Mouse (Mus musculus): Measurements from ENCODE around the gene Akt1s1. TPM values are rescaled to one million over a fixed set of nuclear protein-coding genes. Genes with fewer than 3 reads are reported as not detected.

The Akt1s1 gene
- total RNA-seq, 2 experiments from 2014 or later, result 8.0 to 24.9 TPM

DNA sequence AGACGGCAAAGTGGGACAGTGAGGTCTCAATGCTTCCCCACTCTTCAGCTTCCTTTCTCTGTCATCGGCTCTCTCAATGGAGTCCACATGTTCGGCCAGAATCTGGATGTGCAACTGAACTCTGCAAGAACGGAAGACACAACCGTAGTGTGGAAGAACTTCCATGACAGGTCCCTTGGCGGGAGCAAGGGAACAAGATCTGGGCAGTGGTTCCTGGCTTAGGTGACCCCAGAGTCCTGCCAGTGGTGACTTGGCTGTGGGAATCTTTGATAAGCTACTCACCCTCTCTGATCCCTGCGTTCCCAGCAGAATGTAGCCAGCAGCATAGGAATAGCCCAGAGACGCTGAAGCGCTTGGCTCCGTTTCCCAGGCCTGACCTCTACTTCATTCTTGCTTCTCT is 47.7 kb downstream of the Akt1s1 start:
- ATAC-seq (replicated peaks; ENCODE audit: poor library complexity), result no peak

DNA sequence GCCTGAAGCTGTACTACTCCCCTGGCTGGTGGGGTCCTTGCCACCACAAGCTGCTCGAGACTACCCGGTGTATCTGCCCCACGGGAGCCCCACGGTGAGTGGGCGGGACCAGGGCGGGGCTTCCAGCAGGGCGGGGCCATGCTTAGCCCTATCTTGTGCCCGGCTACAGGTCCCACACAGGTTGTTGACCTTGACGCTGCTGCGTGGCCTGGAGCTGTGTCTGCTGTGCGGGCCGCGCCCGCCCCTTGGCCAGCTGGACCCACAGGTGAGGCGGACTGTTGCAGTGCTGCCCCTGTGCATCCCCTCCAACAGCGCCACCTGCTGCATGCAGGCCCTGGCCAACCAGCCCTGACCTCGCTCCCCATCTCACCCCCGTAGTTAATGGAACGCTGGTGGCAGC is 49.8 kb downstream of the Akt1s1 start:
- no peak for ATAC-seq (replicated peaks; ENCODE audit: poor library complexity)

GRCm38 (mm10) chr7:44900632-44901031 is 51.8 kb downstream of the Akt1s1 start:
- no peak for ATAC-seq (replicated peaks; ENCODE audit: poor library complexity)

- peak; percentile 69 for ATAC-seq (replicated peaks; ENCODE audit: poor library complexity)
These were observed 52.5 kb downstream of the Akt1s1 start for GRCm38 (mm10) chr7:44901230-44901722.

Other genes starting within 250 kb of the Akt1s1 start
- gene Myh14, start 178.1 kb upstream of the Akt1s1 start, total RNA-seq (2015), result not detected in 2 replicates
- not detected in 2 replicates for gene Myh14, start 178.1 kb upstream of the Akt1s1 start, total RNA-seq (2017)
- not detected in 2 replicates for gene Izumo2, start 140.2 kb upstream of the Akt1s1 start, total RNA-seq (2015)
- gene Izumo2, start 140.2 kb upstream of the Akt1s1 start, total RNA-seq (2017), result not detected in 2 replicates
- 37.1 and 37.4 TPM in 2 replicates for gene Vrk3, start 100.6 kb upstream of the Akt1s1 start, total RNA-seq (2015)
- gene Vrk3, start 100.6 kb upstream of the Akt1s1 start, total RNA-seq (2017), result 36.0 and 51.4 TPM in 2 replicates
- 1.2 and 1.5 TPM in 2 replicates for gene Zfp473, start 97.9 kb upstream of the Akt1s1 start, total RNA-seq (2015)
- 1.0 and 2.6 TPM in 2 replicates for gene Zfp473, start 97.9 kb upstream of the Akt1s1 start, total RNA-seq (2017)
- gene Nup62, start 32.9 kb upstream of the Akt1s1 start, total RNA-seq (2015), result 39.8 and 47.3 TPM in 2 replicates
- 126 and 140 TPM in 2 replicates for gene Nup62, start 32.9 kb upstream of the Akt1s1 start, total RNA-seq (2017)
- gene Il4i1, start 32.6 kb upstream of the Akt1s1 start, total RNA-seq (2015), result 0.17 and 1.0 TPM in 2 replicates
- 0.17 and 0.25 TPM in 2 replicates for gene Il4i1, start 32.6 kb upstream of the Akt1s1 start, total RNA-seq (2017)
- gene Atf5, start 32.3 kb upstream of the Akt1s1 start, total RNA-seq (2015), result 4.0 and 4.8 TPM in 2 replicates
- 1.5 and 1.9 TPM in 2 replicates for gene Atf5, start 32.3 kb upstream of the Akt1s1 start, total RNA-seq (2017)
- 15.2 and 19.2 TPM in 2 replicates for gene Tbc1d17, start 88 bp downstream of the Akt1s1 start, total RNA-seq (2015)
- gene Tbc1d17, start 88 bp downstream of the Akt1s1 start, total RNA-seq (2017), result 13.6 and 13.8 TPM in 2 replicates
- 43.4 and 49.9 TPM in 2 replicates for gene Pnkp, start 8.1 kb downstream of the Akt1s1 start, total RNA-seq (2015)
- 60.7 and 69.8 TPM in 2 replicates for gene Pnkp, start 8.1 kb downstream of the Akt1s1 start, total RNA-seq (2017)
- 55.3 and 63.9 TPM in 2 replicates for gene Ptov1, start 20.8 kb downstream of the Akt1s1 start, total RNA-seq (2015)
- 25.5 and 41.5 TPM in 2 replicates for gene Ptov1, start 20.8 kb downstream of the Akt1s1 start, total RNA-seq (2017)
- 26.0 and 36.8 TPM in 2 replicates for gene Med25, start 43.7 kb downstream of the Akt1s1 start, total RNA-seq (2015)
- gene Med25, start 43.7 kb downstream of the Akt1s1 start, total RNA-seq (2017), result 11.4 and 14.5 TPM in 2 replicates
- 9.8 and 10.6 TPM in 2 replicates for gene Fuz, start 47.1 kb downstream of the Akt1s1 start, total RNA-seq (2015)
- 16.6 and 19.9 TPM in 2 replicates for gene Fuz, start 47.1 kb downstream of the Akt1s1 start, total RNA-seq (2017)
- 36.1 and 40.4 TPM in 2 replicates for gene Ap2a1, start 80.5 kb downstream of the Akt1s1 start, total RNA-seq (2015)
- gene Ap2a1, start 80.5 kb downstream of the Akt1s1 start, total RNA-seq (2017), result 25.8 and 39.8 TPM in 2 replicates
- gene Tsks, start 94.2 kb downstream of the Akt1s1 start, total RNA-seq (2015), result not detected in 2 replicates
- not detected in 2 replicates for gene Tsks, start 94.2 kb downstream of the Akt1s1 start, total RNA-seq (2017)
- 0.42 and 0.54 TPM in 2 replicates for gene Cpt1c, start 125.9 kb downstream of the Akt1s1 start, total RNA-seq (2015)
- gene Cpt1c, start 125.9 kb downstream of the Akt1s1 start, total RNA-seq (2017), result 0.25 and 1.6 TPM in 2 replicates
- gene Prmt1, start 137.6 kb downstream of the Akt1s1 start, total RNA-seq (2015), result 147 and 153 TPM in 2 replicates
- gene Prmt1, start 137.6 kb downstream of the Akt1s1 start, total RNA-seq (2017), result 113 and 135 TPM in 2 replicates
- 71.9 and 79.5 TPM in 2 replicates for gene Irf3, start 148.7 kb downstream of the Akt1s1 start, total RNA-seq (2015)
- 70.4 and 89.4 TPM in 2 replicates for gene Irf3, start 148.7 kb downstream of the Akt1s1 start, total RNA-seq (2017)
- 22.6 and 25.9 TPM in 2 replicates for gene Bcl2l12, start 149.7 kb downstream of the Akt1s1 start, total RNA-seq (2015)
- 26.2 and 28.0 TPM in 2 replicates for gene Bcl2l12, start 149.7 kb downstream of the Akt1s1 start, total RNA-seq (2017)
- gene Scaf1, start 167.4 kb downstream of the Akt1s1 start, total RNA-seq (2015), result 19.5 and 21.9 TPM in 2 replicates
- gene Scaf1, start 167.4 kb downstream of the Akt1s1 start, total RNA-seq (2017), result 8.7 and 11.2 TPM in 2 replicates
- 4.8 and 6.1 TPM in 2 replicates for gene Rras, start 169.0 kb downstream of the Akt1s1 start, total RNA-seq (2015)
- gene Rras, start 169.0 kb downstream of the Akt1s1 start, total RNA-seq (2017), result 1.1 TPM in 1 of 2 replicates, not detected in the other
- 20.5 and 21.7 TPM in 2 replicates for gene Prr12, start 203.9 kb downstream of the Akt1s1 start, total RNA-seq (2015)
- 2.8 and 4.0 TPM in 2 replicates for gene Prr12, start 203.9 kb downstream of the Akt1s1 start, total RNA-seq (2017)
- gene Nosip, start 213.4 kb downstream of the Akt1s1 start, total RNA-seq (2015), result 39.7 and 45.0 TPM in 2 replicates
- gene Nosip, start 213.4 kb downstream of the Akt1s1 start, total RNA-seq (2017), result 46.8 and 49.2 TPM in 2 replicates
- 2.6 and 4.7 TPM in 2 replicates for gene Prrg2, start 213.7 kb downstream of the Akt1s1 start, total RNA-seq (2015)
- 3.0 and 4.2 TPM in 2 replicates for gene Prrg2, start 213.7 kb downstream of the Akt1s1 start, total RNA-seq (2017)
- 4.6 and 7.8 TPM in 2 replicates for gene Rcn3, start 243.2 kb downstream of the Akt1s1 start, total RNA-seq (2015)
- 5.4 TPM in 2 replicates for gene Rcn3, start 243.2 kb downstream of the Akt1s1 start, total RNA-seq (2017)

Data from megakaryocyte progenitor cell, adult 5-6 weeks (primary cell).